Mouse (Mus musculus) left cerebral cortex, postnatal 25 days (tissue): ENCODE measurements at regions not wholly inside any gene's neighbourhood (a gene's known extent, or its start where the extent isn't known, plus 50 kb on each side); places are given as distances from the start of the nearest gene placed in this dataset.
A peak's percentile ranks its signal among the peaks of the same experiment; 100 is the strongest.

Experiments used
- DNase-seq, 2 experiments: peaks; one replicate each; pipeline ENCODE4 v3.0.0; 2022; ENCODE audit warnings: low spot score in 2 of 2, mixed read lengths in 1 of 2
- intact Hi-C: fragments of 180-260 bp; cut with DNase I; formaldehyde crosslinking; loops from one replicate; pipeline ENCODE4 v1.15.1; 2025

DNA sequence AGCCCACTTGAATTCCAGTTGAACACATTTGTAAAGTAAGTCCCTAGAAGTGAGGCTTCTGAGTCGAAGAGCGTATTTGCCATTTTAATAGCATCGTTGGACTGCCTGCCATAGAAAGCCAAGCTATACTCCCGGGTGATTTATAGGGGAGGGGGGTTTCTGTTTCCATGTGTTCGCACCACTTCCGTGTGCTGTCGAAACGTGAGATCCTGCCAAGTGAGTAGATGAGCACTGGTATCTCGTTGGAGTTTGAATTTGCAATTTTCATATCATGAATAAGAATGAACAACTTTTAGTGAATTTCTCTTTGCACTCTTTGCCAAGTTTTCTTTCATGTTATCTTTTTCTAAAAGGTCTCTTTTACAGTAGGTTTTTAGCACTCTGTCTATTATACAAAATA lies 128.7 kb downstream of the Tle3 start:
- intact Hi-C loops, result no loop called here
- no peak for DNase-seq

DNA sequence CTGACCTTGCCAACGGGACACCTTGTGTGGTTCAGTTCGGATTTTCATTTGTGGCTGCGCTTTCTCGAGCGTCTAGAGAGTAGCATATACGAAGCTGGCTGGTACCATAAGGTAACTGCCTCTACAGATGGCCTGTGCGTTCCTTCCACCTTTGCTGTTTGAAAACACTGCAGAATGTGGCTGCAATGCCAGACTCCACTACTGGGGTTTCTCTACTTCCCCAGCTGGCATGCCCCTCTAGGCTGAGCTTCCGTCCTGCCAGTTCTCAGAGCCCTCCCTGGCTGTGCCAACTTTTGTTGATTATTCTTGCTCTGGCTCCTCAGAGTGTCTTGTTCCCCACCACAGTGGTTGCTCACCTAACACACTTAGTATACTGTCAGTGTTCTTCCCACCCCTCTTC lies 120.7 kb downstream of the Tle3 start:
- intact Hi-C loops, result no loop called here

DNA sequence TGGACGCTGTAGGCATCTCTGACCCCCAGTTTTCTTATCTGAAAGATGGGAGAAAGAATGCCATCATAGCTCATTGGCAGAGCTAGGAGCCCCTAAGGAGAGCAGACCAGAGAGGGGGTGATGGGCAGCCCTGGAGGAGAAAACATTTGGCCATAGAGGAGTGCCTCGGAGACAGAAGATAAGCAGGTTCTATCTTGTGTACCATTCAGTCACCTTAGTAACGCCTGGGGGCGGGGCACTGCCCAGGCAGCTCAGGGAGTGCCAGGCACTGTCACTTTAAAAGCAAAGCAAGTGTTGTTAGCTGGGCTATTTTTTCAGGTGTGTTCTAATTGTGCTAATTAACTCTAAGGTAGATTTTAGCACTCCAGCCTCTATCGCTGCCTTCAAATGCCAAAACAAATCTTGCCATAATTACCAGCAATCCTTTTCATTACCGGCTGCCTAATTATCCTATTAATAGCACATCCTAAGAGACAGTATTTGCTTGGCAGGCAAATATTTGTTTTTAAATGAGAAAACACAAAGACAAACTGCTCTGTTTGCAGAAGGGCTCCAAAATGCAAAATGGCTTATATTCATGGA lies 119.1 kb downstream of the Tle3 start:
- intact Hi-C loops, result no loop called here
- DNase-seq, result no peak

More for the DNA sequence above, 120.7 kb downstream of the Tle3 start:
- no peak for DNase-seq

DNA sequence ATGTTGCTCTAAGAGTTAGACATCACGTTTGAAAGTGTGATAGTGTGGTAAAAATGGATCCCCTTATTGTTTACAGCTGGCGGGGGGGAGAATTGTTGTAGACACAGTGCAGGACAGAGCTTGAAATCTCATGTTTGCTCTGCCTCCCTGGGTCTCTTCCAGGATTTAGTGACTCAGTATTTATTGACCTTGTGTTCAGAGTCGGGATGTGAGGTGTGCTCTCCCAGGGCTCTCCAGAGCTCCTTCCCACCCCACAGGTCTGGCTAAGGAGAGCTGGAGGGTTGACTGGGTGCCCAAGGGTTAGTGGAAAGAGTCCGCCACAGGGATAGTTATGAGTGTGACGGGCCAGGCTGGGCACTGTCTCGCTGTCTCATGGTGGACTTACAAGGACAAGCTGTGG lies 117.8 kb downstream of the Tle3 start:
- intact Hi-C loops, result no loop called here
- no peak for DNase-seq

DNA sequence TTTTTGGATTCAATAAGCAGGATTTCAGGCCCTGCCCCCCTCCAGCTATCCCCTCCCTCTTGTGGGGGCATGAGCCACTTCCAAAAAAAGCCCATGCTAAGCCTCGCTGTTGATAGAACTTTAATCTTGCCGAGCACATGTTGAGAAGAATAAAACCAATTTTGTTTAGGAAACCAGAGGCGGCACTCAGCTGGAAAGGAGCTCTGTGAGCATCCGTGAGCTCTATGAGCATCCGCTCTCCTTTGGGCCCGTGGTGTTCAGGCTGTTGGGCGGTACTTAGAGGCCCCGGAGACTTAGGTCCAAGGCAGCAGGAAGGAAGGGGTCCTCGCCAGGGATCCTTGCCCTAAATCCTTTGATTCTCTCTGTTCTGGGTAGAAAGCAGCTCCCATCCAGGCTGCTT lies 117.0 kb downstream of the Tle3 start:
- intact Hi-C loops, result no loop called here
- peak in 1 of 2 experiments; percentile 4 for DNase-seq

DNA sequence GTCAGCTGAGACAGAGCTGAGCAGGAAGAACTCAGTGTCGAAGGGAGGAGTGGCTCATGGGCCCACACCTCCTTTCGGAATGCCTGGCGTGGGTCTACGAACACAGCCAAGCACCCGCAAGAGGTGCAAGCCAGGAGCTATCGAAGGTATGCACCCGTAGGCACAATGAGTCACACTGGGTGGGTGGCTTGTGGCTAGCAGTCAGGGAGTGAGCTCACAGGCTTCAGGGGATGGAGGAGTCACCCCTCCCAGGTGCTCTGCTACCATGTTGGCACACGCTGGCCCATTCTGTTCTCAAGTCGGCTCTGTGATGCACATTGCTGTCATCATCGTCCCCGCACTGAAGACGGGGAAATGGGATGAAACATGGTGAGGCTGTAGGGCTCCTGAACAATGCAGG lies 115.7 kb downstream of the Tle3 start:
- peak in 1 of 2 experiments; percentile 65 for DNase-seq

DNA sequence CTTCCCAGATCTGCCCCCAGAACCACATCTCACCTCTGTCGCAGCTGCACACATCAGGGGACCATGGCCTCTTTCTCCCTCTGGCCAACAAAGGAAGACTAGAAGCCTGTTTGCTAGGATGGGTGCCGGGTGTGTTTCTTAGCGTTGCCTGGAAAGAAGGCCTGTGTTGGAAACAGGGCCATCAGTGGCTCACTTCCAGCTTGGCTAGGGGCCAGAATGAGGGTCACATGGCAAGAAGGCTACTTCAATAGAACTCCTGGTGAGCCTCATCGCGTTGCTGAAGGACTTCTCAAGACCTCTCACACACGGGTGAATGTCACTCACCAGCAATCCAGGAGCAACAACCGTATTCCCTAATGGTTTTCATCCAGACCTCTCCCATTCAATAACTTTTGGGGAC lies 115.0 kb downstream of the Tle3 start:
- peak in 1 of 2 experiments; percentile 20 for DNase-seq
- intact Hi-C loops, result no loop called here

More for the DNA sequence above, 115.7 kb downstream of the Tle3 start:
- intact Hi-C loops, result no loop called here

DNA sequence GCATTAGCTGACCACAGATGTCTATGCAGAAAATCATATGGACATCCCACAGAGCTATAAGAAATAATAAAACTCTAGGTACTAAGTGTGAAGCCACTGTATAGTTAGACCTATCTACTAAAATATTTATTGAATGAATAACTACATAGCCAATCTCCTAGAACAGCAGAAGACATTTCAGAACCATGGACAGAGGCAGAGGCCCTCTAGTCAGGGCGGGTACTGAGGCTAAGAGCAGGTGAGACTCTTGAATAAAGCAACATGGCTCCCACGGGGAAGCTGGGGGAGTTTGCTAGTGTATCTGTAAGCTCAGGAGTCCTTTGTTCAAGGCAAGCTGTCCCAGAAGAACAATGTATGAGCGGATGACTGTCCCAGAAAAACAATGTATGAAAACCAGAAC lies 112.2 kb downstream of the Tle3 start:
- DNase-seq, result no peak
- intact Hi-C loops, result no loop called here

DNA sequence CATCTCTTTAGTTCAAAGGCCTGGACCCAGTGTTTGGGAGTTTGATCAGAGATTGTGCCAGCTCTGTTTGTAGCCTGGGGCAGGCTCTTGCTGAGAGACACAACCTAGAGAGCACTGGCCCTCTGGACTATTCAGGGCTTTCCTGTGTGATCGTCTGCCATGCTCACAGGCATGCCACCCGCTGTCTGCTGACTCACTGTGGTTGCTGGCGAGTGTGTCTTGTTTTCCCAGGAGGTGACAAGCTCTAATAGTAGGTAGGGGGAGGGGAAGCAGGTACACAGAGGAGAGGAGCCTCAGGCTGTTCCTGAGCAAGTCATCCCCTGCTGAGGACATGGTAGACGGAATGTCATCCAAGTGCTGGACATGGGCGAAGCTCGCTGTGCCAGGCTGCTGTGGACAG lies 107.5 kb downstream of the Tle3 start:
- intact Hi-C loops, result no loop called here
- DNase-seq, result no peak

DNA sequence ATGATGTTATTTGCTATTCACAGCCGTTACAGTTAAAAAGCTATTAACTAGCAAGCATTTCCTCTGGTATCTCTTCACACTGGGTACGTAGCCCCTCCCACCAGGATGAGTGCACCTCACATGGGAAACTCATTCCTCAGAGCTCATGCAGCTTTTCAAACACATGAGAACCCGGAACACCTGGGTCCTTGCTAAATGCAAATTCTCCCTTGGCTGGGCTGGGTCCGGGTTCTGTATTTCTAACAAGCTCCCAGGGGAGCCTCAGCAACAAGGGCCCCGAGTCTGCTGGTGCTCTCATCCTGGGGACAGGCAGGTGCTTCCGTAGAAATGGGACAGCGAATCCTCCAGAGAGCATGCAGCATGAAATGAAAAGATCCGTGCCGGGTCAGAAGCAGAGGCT lies 106.7 kb downstream of the Tle3 start:
- DNase-seq, result no peak
- intact Hi-C loops, result no loop called here

DNA sequence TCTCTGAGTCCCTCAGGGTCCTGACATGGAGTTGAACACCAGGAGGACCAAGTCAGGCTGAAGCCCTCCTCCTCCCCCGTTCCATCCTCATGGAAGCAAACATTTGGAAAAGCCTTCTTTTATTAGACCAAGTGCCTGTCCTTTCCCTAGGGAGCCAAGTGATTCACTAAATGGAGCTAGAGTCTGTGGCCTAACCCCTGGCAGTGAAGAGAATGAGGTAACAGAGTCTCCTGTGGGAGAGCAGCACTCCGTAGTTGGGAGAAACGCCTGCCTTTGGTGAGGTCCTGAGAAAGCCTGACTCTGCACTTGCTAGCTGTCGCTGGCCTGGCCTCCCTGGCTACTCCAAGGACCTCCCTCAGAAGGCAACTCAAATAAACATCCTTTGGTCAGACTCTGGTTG lies 104.2 kb downstream of the Tle3 start:
- intact Hi-C loops, result no loop called here
- no peak for DNase-seq

DNA sequence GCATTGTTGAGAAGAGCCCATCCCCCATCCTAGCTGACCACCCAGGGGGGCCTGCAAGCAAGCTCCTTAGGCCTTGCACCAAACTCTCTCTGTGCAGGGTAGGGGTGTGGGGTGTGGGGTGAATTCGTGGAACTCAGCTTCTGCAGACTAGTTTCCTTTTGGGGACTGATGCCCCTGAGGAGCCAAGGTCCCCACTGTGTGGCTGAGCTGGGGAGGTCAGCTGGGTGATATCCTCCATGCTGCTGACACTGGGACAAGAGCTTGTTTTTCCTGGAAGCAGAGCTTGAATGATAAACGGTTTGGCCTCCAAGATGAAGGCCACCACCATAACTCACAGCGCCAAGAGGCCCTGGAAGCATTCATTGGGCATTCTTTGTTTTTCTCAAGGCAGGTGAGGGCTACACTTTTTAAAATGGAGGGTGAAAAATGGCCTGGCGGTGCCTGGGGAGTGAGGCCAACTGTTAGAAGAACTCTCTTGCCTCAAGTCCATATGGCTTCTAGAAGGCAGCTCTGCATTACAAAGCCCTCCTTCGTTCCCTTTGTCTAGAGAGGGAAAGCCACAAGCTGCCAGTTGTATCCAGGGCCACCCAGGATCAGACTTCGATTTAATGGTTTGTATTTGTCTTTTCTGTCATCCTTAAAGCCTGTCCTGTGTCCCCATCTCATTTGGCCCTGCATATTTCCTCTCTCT lies 98.8 kb downstream of the Tle3 start:
- intact Hi-C loops, result no loop called here
- DNase-seq, result no peak

DNA sequence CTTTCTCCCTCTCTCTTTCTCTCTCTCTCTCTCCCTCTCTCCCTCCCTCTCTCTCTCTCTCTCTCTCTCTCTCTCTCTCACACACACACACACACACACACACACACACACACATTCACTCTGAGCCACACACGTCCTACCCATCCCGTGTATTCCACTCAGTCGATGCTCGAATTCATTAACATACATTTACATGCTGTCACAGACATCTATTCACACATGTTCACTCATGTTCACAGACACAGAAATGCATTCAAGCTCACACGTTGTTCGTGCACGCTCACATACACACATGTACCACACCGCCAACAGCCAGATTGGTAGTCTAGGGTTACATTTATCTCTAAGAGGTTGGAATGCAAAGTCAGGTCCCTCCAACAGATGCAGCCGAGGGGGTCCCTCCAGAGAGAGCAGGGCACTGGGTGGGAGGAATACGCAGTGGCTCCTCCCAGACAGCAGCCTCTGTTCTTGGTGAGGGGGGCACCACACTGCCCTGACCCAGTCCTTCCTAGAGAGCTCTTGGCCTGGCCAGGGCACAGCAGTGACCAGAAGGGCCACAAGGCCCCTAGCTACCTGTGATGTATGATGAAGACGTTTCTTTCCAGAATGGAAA lies 96.8 kb downstream of the Tle3 start:
- intact Hi-C loops, result no loop called here
- no peak for DNase-seq

DNA sequence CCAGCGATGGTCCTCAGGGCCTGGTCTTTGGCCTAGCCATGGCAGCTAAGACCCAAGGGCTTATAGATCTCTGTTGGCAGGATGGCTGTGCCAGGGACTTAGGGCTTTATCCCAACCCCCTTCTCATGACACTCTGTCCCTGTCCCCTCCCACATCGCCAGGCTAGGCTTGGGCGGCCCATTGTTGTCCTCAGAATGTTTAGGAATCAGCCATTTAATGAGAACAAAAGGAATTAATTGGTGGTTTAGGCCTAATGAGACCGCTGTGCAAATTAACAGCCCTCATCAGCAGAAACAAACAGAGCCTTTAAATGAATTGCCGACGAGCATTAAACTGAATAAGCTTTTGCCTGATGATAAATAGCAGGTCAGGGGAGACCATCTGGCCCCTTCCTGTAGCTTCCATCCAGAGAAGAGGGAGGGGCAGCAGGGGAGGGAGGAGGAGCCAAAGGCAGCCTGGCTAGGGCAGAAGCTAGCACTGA lies 96.2 kb downstream of the Tle3 start:
- intact Hi-C loops, result no loop called here
- DNase-seq, result no peak
